Mouse (Mus musculus): ENCODE data around the gene Paqr6.

- TF ChIP-seq CTCF (IDR thresholded peaks at IDR 0.05; ENCODE audit: insufficient read depth, low read depth, low read length) (no peak), POLR2A (IDR thresholded peaks at IDR 0.05; ENCODE audit: insufficient read depth, low read depth, low read length) (no peak)
These were observed 2.6 kb upstream of the Paqr6 start for GRCm38 (mm10) chr3:88361612-88362313.

Data from olfactory bulb, adult 2 months (tissue).